Mouse (Mus musculus) spleen, adult 18-20 months (tissue): ENCODE measurements around the gene Atg9b.

ENCODE experiments used
- DNase-seq, 2 experiments: peaks; one replicate each; pipeline ENCODE4 v3.0.0; 2022; ENCODE audit warnings: mixed read lengths in 2 of 2

Gene Atg9b

GRCm38 (mm10) chr5:24391864-24392263 lies at the start of gene Atg9b:
TSS of gene Atg9b (minus strand) at chr5:24392143.
- DNase-seq: no peak

- no peak for DNase-seq
Measured at GRCm38 (mm10) chr5:24441187-24441586, 49.2 kb upstream of the Atg9b start.

GRCm38 (mm10) chr5:24433993-24434392 lies 42.0 kb upstream of the Atg9b start:
- DNase-seq: no peak

- no peak for DNase-seq
Measured at GRCm38 (mm10) chr5:24428596-24428995, 36.7 kb upstream of the Atg9b start.

GRCm38 (mm10) chr5:24427981-24428402 lies 36.0 kb upstream of the Atg9b start:
- no peak for DNase-seq

- no peak for DNase-seq
Measured at GRCm38 (mm10) chr5:24427285-24427633, 35.3 kb upstream of the Atg9b start.

GRCm38 (mm10) chr5:24426556-24427284 lies 34.8 kb upstream of the Atg9b start:
- no peak for DNase-seq

- no peak for DNase-seq
Measured at GRCm38 (mm10) chr5:24426037-24426432, 34.1 kb upstream of the Atg9b start.

GRCm38 (mm10) chr5:24425421-24426036 lies 33.6 kb upstream of the Atg9b start:
- DNase-seq: peak; percentile 51 to 70

- DNase-seq: peak; percentile 74 to 83
Measured at GRCm38 (mm10) chr5:24424861-24425411, 33.0 kb upstream of the Atg9b start.

GRCm38 (mm10) chr5:24424004-24424781 lies 32.2 kb upstream of the Atg9b start:
- DNase-seq: no peak

GRCm38 (mm10) chr5:24423129-24424003 lies 31.4 kb upstream of the Atg9b start, which contains the start of the genes Cdk5 and Slc4a2:
TSS of gene Cdk5 (minus strand) at chr5:24423530.
TSS of gene Slc4a2 (plus strand) at chr5:24423837.
- DNase-seq: peak; percentile 95 to 96

GRCm38 (mm10) chr5:24420381-24420780 lies 28.4 kb upstream of the Atg9b start:
- DNase-seq: no peak

GRCm38 (mm10) chr5:24417587-24417986 lies 25.6 kb upstream of the Atg9b start:
- no peak for DNase-seq

- DNase-seq: peak; percentile 29 to 63
Measured at GRCm38 (mm10) chr5:24416222-24416736, 24.3 kb upstream of the Atg9b start.

- DNase-seq: no peak
Measured at GRCm38 (mm10) chr5:24413938-24414337, 22.0 kb upstream of the Atg9b start.

GRCm38 (mm10) chr5:24413042-24413693 lies 21.2 kb upstream of the Atg9b start, which contains the start of gene Asic3:
TSS of gene Asic3 (plus strand) at chr5:24413392.
- no peak for DNase-seq

GRCm38 (mm10) chr5:24412063-24412462 lies 20.1 kb upstream of the Atg9b start:
- no peak for DNase-seq

GRCm38 (mm10) chr5:24409466-24409865 lies 17.5 kb upstream of the Atg9b start:
- no peak for DNase-seq

- no peak for DNase-seq
Measured at GRCm38 (mm10) chr5:24408651-24409050, 16.7 kb upstream of the Atg9b start.

- DNase-seq: no peak
Measured at GRCm38 (mm10) chr5:24405389-24405876, 13.5 kb upstream of the Atg9b start.
